Mouse (Mus musculus) liver, embryonic 11.5 days (tissue): ENCODE measurements around the gene Csrnp3. TPM values are rescaled to one million over a fixed set of nuclear protein-coding genes. Genes with fewer than 3 reads are reported as not detected.

Experiments used
- ATAC-seq: fragments of 200-750 bp; cut with Nextera tagmentation; replicated peaks from 2 replicates; pipeline ENCODE4 v1.8.0; 2017; ENCODE audit warnings: moderate number of reproducible peaks, mild to moderate bottlenecking, moderate TSS enrichment, moderate library complexity; ENCODE audit not compliant: low FRiP score
- DNase-seq: peaks from one replicate; pipeline ENCODE4 v3.0.0-alpha.2; 2017; ENCODE audit warnings: low spot score
- H3K27ac ChIP-seq: fragments of 300-500 bp; sonication (generic); 2 replicates; pipeline ENCODE4 v1.5.1; 2014; ENCODE audit warnings: mild to moderate bottlenecking, low read depth, low read length, control low read depth
- H3K27me3 ChIP-seq: fragments of 300-500 bp; sonication (generic); replicated peaks from 2 replicates; pipeline ENCODE4 v1.6.1; 2014; ENCODE audit warnings: low read length, mixed read lengths; ENCODE audit not compliant: control insufficient read depth, insufficient read depth
- H3K36me3 ChIP-seq: fragments of 300-500 bp; sonication (generic); 2 replicates; pipeline ENCODE4 v1.6.1; 2014; ENCODE audit warnings: mild to moderate bottlenecking, low read length, moderate library complexity, mixed read lengths; ENCODE audit not compliant: control insufficient read depth, insufficient read depth
- H3K4me1 ChIP-seq: fragments of 300-500 bp; sonication (generic); replicated peaks from 2 replicates; pipeline ENCODE4 v1.6.1; 2014; ENCODE audit warnings: low read length, mixed read lengths; ENCODE audit not compliant: control insufficient read depth, insufficient read depth
- H3K4me2 ChIP-seq: fragments of 300-500 bp; sonication (generic); 2 replicates; pipeline ENCODE4 v1.6.1; 2014; ENCODE audit warnings: mild to moderate bottlenecking, control low read depth, moderate library complexity
- H3K4me3 ChIP-seq: fragments of 300-500 bp; sonication (generic); 2 replicates; pipeline ENCODE4 v1.5.1; 2014; ENCODE audit warnings: low read depth, low read length, control low read depth
- H3K9ac ChIP-seq: fragments of 300-500 bp; sonication (generic); 2 replicates; pipeline ENCODE4 v1.6.1; 2014; ENCODE audit warnings: low read depth, low read length, control low read depth
- H3K9me3 ChIP-seq: fragments of 300-500 bp; sonication (generic); 2 replicates; pipeline ENCODE4 v1.6.1; 2016; ENCODE audit warnings: low read length, inconsistent platforms, mixed read lengths; ENCODE audit not compliant: control insufficient read depth
- WGBS: fragments of 180-500 bp; shearing (Covaris S2); extraction: QIAGEN DNeasy Blood & Tissue Kit; methylation state at CpG from one replicate; pipeline ENCODE4 v1.1.7; 2014; 5-methylcytosine and 5-hydroxymethylcytosine counted together
- polyA plus RNA-seq: library from polyadenylated mRNA; unstranded; fragments of >200 nt; fragmentation: Nextera tagmentation; extraction: Ambion mirVana; gene quantifications from 2 replicates; pipeline ENCODE4 v1.2.1, GENCODE M21; 2014

Gene Csrnp3
- polyA plus RNA-seq, 1 experiment from 2014 or later: 0.51 TPM

- H3K27me3 ChIP-seq: no peaks in the 10 kb centered on the region
- H3K9me3 ChIP-seq: no peaks in the 10 kb centered on the region
- 84% methylated on average over 16 of the region's 16 CpGs for WGBS
- DNase-seq: no peak
- H3K4me3 ChIP-seq: no peak overlapping the region
- H3K9ac ChIP-seq: no peak overlapping the region
- ATAC-seq: no peak
- no peak overlapping the region for H3K4me2 ChIP-seq
- no peaks in the 10 kb centered on the region for H3K36me3 ChIP-seq
- no peaks in the 10 kb centered on the region for H3K4me1 ChIP-seq
- no peak overlapping the region for H3K27ac ChIP-seq
These were observed 103.2 kb downstream of the Csrnp3 start for GRCm38 (mm10) chr2:65948808-65949207.

- no peaks in the 10 kb centered on the region for H3K4me1 ChIP-seq
- H3K36me3 ChIP-seq: no peaks in the 10 kb centered on the region
- H3K27me3 ChIP-seq: no peaks in the 10 kb centered on the region
- H3K9ac ChIP-seq: no peak overlapping the region
- 76% methylated on average over 17 of the region's 17 CpGs for WGBS
- H3K9me3 ChIP-seq: no peaks in the 10 kb centered on the region
- no peak overlapping the region for H3K27ac ChIP-seq
- no peak for ATAC-seq
- no peak overlapping the region for H3K4me3 ChIP-seq
- DNase-seq: no peak
- H3K4me2 ChIP-seq: no peak overlapping the region
These were observed 108.3 kb downstream of the Csrnp3 start for GRCm38 (mm10) chr2:65953726-65954340.

- Histone ChIP-seq H3K36me3 (no peaks in the 10 kb centered on the region), H3K9me3 (no peaks in the 10 kb centered on the region), H3K4me3 (no peak overlapping the region), H3K27me3 (no peaks in the 10 kb centered on the region), H3K27ac (no peak overlapping the region), H3K9ac (no peak overlapping the region), H3K4me1 (no peaks in the 10 kb centered on the region), H3K4me2 (no peak overlapping the region)
- WGBS: 74% methylated on average over 1 of the region's 1 CpGs
- no peak for ATAC-seq
- DNase-seq: no peak
These were observed 110.2 kb downstream of the Csrnp3 start for GRCm38 (mm10) chr2:65955804-65956203.

- ATAC-seq: no peak
- Histone ChIP-seq H3K4me1 (no peaks in the 10 kb centered on the region), H3K4me2 (no peak overlapping the region), H3K36me3 (no peaks in the 10 kb centered on the region), H3K4me3 (no peak overlapping the region), H3K9me3 (no peaks in the 10 kb centered on the region), H3K27me3 (no peaks in the 10 kb centered on the region), H3K27ac (no peak overlapping the region), H3K9ac (no peak overlapping the region)
- no peak for DNase-seq
- 85% methylated on average over 9 of the region's 9 CpGs for WGBS
These were observed 111.2 kb downstream of the Csrnp3 start for GRCm38 (mm10) chr2:65956727-65957126.

GRCm38 (mm10) chr2:65963420-65963819 is 117.9 kb downstream of the Csrnp3 start:
- no peaks in the 10 kb centered on the region for H3K36me3 ChIP-seq
- ATAC-seq (no peak), DNase-seq (no peak)
- H3K27ac ChIP-seq: no peak overlapping the region
- H3K27me3 ChIP-seq: no peaks in the 10 kb centered on the region
- no peaks in the 10 kb centered on the region for H3K9me3 ChIP-seq
- 66% methylated on average over 4 of the region's 4 CpGs for WGBS
- no peak overlapping the region for H3K4me2 ChIP-seq
- no peak overlapping the region for H3K4me3 ChIP-seq
- H3K4me1 ChIP-seq: no peaks in the 10 kb centered on the region
- no peak overlapping the region for H3K9ac ChIP-seq

- no peak for ATAC-seq
- H3K4me3 ChIP-seq: no peak overlapping the region
- no peak overlapping the region for H3K9ac ChIP-seq
- H3K4me1 ChIP-seq: no peaks in the 10 kb centered on the region
- H3K36me3 ChIP-seq: no peaks in the 10 kb centered on the region
- no peak overlapping the region for H3K4me2 ChIP-seq
- H3K27me3 ChIP-seq: no peaks in the 10 kb centered on the region
- DNase-seq: no peak
- WGBS: 82% methylated on average over 4 of the region's 4 CpGs
- H3K9me3 ChIP-seq: no peaks in the 10 kb centered on the region
- no peak overlapping the region for H3K27ac ChIP-seq
These were observed 123.2 kb downstream of the Csrnp3 start for GRCm38 (mm10) chr2:65968810-65969209.

GRCm38 (mm10) chr2:65973907-65974306 is 128.3 kb downstream of the Csrnp3 start:
- H3K4me3 ChIP-seq: no peak overlapping the region
- H3K36me3 ChIP-seq: no peaks in the 10 kb centered on the region
- H3K9me3 ChIP-seq: no peaks in the 10 kb centered on the region
- no peaks in the 10 kb centered on the region for H3K4me1 ChIP-seq
- DNase-seq (no peak), ATAC-seq (no peak)
- 88% methylated on average over 4 of the region's 4 CpGs for WGBS
- H3K27ac ChIP-seq: no peak overlapping the region
- H3K9ac ChIP-seq: no peak overlapping the region
- H3K4me2 ChIP-seq: no peak overlapping the region
- H3K27me3 ChIP-seq: no peaks in the 10 kb centered on the region

GRCm38 (mm10) chr2:65975383-65975782 is 129.8 kb downstream of the Csrnp3 start:
- Histone ChIP-seq H3K36me3 (no peaks in the 10 kb centered on the region), H3K4me2 (no peak overlapping the region), H3K4me1 (no peaks in the 10 kb centered on the region), H3K9ac (no peak overlapping the region), H3K27ac (no peak overlapping the region), H3K9me3 (no peaks in the 10 kb centered on the region), H3K4me3 (no peak overlapping the region), H3K27me3 (no peaks in the 10 kb centered on the region)
- 80% methylated on average over 5 of the region's 5 CpGs for WGBS
- ATAC-seq (no peak), DNase-seq (no peak)

GRCm38 (mm10) chr2:65979338-65980053 is 133.9 kb downstream of the Csrnp3 start:
- H3K4me3 ChIP-seq: no peak overlapping the region
- no peak for DNase-seq
- no peaks in the 10 kb centered on the region for H3K36me3 ChIP-seq
- no peak overlapping the region for H3K4me2 ChIP-seq
- no peaks in the 10 kb centered on the region for H3K9me3 ChIP-seq
- H3K27ac ChIP-seq: no peak overlapping the region
- no peak for ATAC-seq
- WGBS: 70% methylated on average over 17 of the region's 17 CpGs
- H3K4me1 ChIP-seq: no peaks in the 10 kb centered on the region
- no peaks in the 10 kb centered on the region for H3K27me3 ChIP-seq
- no peak overlapping the region for H3K9ac ChIP-seq
